Mouse (Mus musculus) thymus, postnatal 4 days (tissue): ENCODE measurements around the gene Aldh1l1.

Source experiments
- DNase-seq: peaks from one replicate; pipeline ENCODE4 v3.0.0; 2021

The Aldh1l1 gene

GRCm38 (mm10) chr6:90600351-90600750 lies 114.1 kb downstream of the Aldh1l1 start:
- DNase-seq = no peak

GRCm38 (mm10) chr6:90601736-90602135 lies 115.5 kb downstream of the Aldh1l1 start:
- DNase-seq = no peak

- no peak for DNase-seq
These were observed 116.1 kb downstream of the Aldh1l1 start for GRCm38 (mm10) chr6:90602304-90602703.

- DNase-seq = no peak
These were observed 116.9 kb downstream of the Aldh1l1 start for GRCm38 (mm10) chr6:90603126-90603525.

- DNase-seq = peak; percentile 48
These were observed 117.9 kb downstream of the Aldh1l1 start for GRCm38 (mm10) chr6:90604130-90604529.

- DNase-seq = peak; percentile 90
These were observed 118.5 kb downstream of the Aldh1l1 start, which contains the start of gene Slc41a3 for GRCm38 (mm10) chr6:90604533-90605297. Gene Slc41a3 (plus strand): TSS chr6:90604725.

- no peak for DNase-seq
These were observed 119.1 kb downstream of the Aldh1l1 start for GRCm38 (mm10) chr6:90605298-90605665.

- DNase-seq = peak; percentile 85
These were observed 120.3 kb downstream of the Aldh1l1 start for GRCm38 (mm10) chr6:90606538-90606937.

GRCm38 (mm10) chr6:90607196-90607595 lies 121.0 kb downstream of the Aldh1l1 start:
- DNase-seq = peak; percentile 88

- DNase-seq = peak; percentile 62
These were observed 122.0 kb downstream of the Aldh1l1 start for GRCm38 (mm10) chr6:90608186-90608585.

GRCm38 (mm10) chr6:90610248-90610647 lies 124.0 kb downstream of the Aldh1l1 start:
- DNase-seq = no peak

GRCm38 (mm10) chr6:90613277-90613676 lies 127.0 kb downstream of the Aldh1l1 start:
- DNase-seq = no peak

- no peak for DNase-seq
These were observed 129.1 kb downstream of the Aldh1l1 start for GRCm38 (mm10) chr6:90615362-90615761.

GRCm38 (mm10) chr6:90615991-90616390 lies 129.8 kb downstream of the Aldh1l1 start:
- DNase-seq = no peak

GRCm38 (mm10) chr6:90616481-90616880 lies 130.3 kb downstream of the Aldh1l1 start:
- DNase-seq = no peak

- peak; percentile 79 for DNase-seq
These were observed 132.0 kb downstream of the Aldh1l1 start for GRCm38 (mm10) chr6:90618274-90618673.

- peak; percentile 55 for DNase-seq
These were observed 132.8 kb downstream of the Aldh1l1 start for GRCm38 (mm10) chr6:90618821-90619636.

GRCm38 (mm10) chr6:90619936-90620335 lies 133.7 kb downstream of the Aldh1l1 start:
- no peak for DNase-seq

GRCm38 (mm10) chr6:90620791-90621583 lies 134.8 kb downstream of the Aldh1l1 start:
- DNase-seq = no peak

GRCm38 (mm10) chr6:90621584-90621890 lies 135.3 kb downstream of the Aldh1l1 start:
- no peak for DNase-seq

GRCm38 (mm10) chr6:90622758-90623455 lies 136.7 kb downstream of the Aldh1l1 start:
- peak; percentile 58 for DNase-seq

- DNase-seq = no peak
These were observed 137.2 kb downstream of the Aldh1l1 start for GRCm38 (mm10) chr6:90623456-90623836.

- DNase-seq = no peak
These were observed 138.0 kb downstream of the Aldh1l1 start for GRCm38 (mm10) chr6:90624184-90624583.
